In genomic region chr13:105130080-105130479, GRCm38 (mm10) we compare ENCODE assay signal across 41 mouse cellular contexts. TPM values are rescaled to one million over a fixed set of nuclear protein-coding genes. Genes with fewer than 3 reads are reported as not detected.
DNase-seq lines count a peak whose midpoint lies in the region; ATAC-seq and TF ChIP-seq lines count a peak whose summit lies in the region.
"Had no signal": no experiment of that assay in that cellular context is flagged by ENCODE, and none has a peak within 500 bp of the region (broad histone marks: within the 10 kb centered on the region; RNA-seq: fewer than 3 reads in every experiment).

No protein-coding gene starts in this region.

- ATAC-seq in G1E (ENCODE audit: extremely low read depth, insufficient number of reproducible peaks, low FRiP score, poor library complexity, severe bottlenecking) = peak; percentile 82
- peak; percentile 90 for ATAC-seq in liver, embryonic 13.5 days (ENCODE audit: low read depth)
- peak; percentile 83 for ATAC-seq in megakaryocyte progenitor cell, adult 5-6 weeks (replicated peaks; ENCODE audit: poor library complexity)
- no peak for ATAC-seq in frontal cortex, adult (ENCODE audit: low TSS enrichment)
- ATAC-seq in CD4-positive, CD25-positive, alpha-beta regulatory T cell, adult 4 months = no peak
- ATAC-seq: activated CD4-positive, CD25-positive, alpha-beta regulatory T cell, adult 4 months; forebrain, postnatal 0 days; midbrain, embryonic 15.5 days had no signal

- no peaks in the 10 kb centered on the region for H3K36me3 ChIP-seq in G1E (replicated peaks)
- no peaks in the 10 kb centered on the region for H3K36me3 ChIP-seq in liver, embryonic 13.5 days
- H3K36me3 ChIP-seq: embryonic facial prominence, embryonic 12.5 days; kidney, embryonic 15.5 days; limb, embryonic 13.5 days; midbrain, embryonic 10.5 days; midbrain, embryonic 15.5 days; stomach, embryonic 15.5 days had no signal

- DNase-seq in G1E (ENCODE audit: low spot score) = peak; percentile 24
- peak; percentile 44 for DNase-seq in c-Kit-positive CD71-positive TER-119-positive erythroid progenitor cells, embryonic 14.5 days (ENCODE audit: low spot score)
- DNase-seq in liver, embryonic 13.5 days = no peak
- no peak for DNase-seq in frontal cortex, postnatal 10 days (ENCODE audit: low spot score in 2 of 2)
- DNase-seq: adrenal gland, adult 2 months; adrenal gland, postnatal 36 days; cerebellum, adult 8-10 months; cerebellum, postnatal 25 days; embryo, embryonic 11 days; forebrain, postnatal 0 days; gastrocnemius, postnatal 14 days; heart, postnatal 4 days; kidney, adult 18-20 months; kidney, postnatal 25 days; lung, adult 2 months; lung, postnatal 10 days; right cerebral cortex, postnatal 25 days; thymus, postnatal 25 days had no signal

- 0 out of 2 replicates have a peak, but pooled peaks cover 2% of the 10 kb centered on the region for H3K27me3 ChIP-seq in G1E (ENCODE audit: insufficient read depth, low read length)
- no peaks in the 10 kb centered on the region for H3K27me3 ChIP-seq in liver, embryonic 13.5 days
- H3K27me3 ChIP-seq: embryonic facial prominence, embryonic 12.5 days; kidney, embryonic 15.5 days; limb, embryonic 13.5 days; midbrain, embryonic 15.5 days; stomach, embryonic 15.5 days had no signal

- peaks cover 46% of the 10 kb centered on the region for H3K4me1 ChIP-seq in G1E (ENCODE audit: insufficient read depth, low read depth, low read length)
- peaks cover 18% of the 10 kb centered on the region for H3K4me1 ChIP-seq in liver, embryonic 13.5 days (replicated peaks)
- H3K4me1 ChIP-seq: embryonic facial prominence, embryonic 12.5 days; kidney, embryonic 15.5 days; limb, embryonic 13.5 days; midbrain, embryonic 10.5 days; midbrain, embryonic 15.5 days; stomach, embryonic 15.5 days had no signal

- TF ChIP-seq CTCF in G1E (IDR thresholded peaks at IDR 0.05; ENCODE audit: low read depth, low read length) = no peak

- H3K9me3 ChIP-seq in G1E (replicated peaks) = no peaks in the 10 kb centered on the region
- H3K9me3 ChIP-seq in liver, embryonic 13.5 days (replicated peaks) = no peaks in the 10 kb centered on the region
- H3K9me3 ChIP-seq: embryonic facial prominence, embryonic 12.5 days; kidney, embryonic 15.5 days; limb, embryonic 13.5 days; midbrain, embryonic 10.5 days; midbrain, embryonic 15.5 days; stomach, embryonic 15.5 days had no signal

- no peak overlapping the region for H3K27ac ChIP-seq in liver, embryonic 13.5 days
- H3K27ac ChIP-seq: embryonic facial prominence, embryonic 12.5 days; hindbrain, embryonic 14.5 days; kidney, embryonic 15.5 days; limb, embryonic 13.5 days; macrophage; midbrain, embryonic 10.5 days; midbrain, embryonic 15.5 days; stomach, embryonic 15.5 days had no signal

- H3K9ac ChIP-seq in liver, embryonic 13.5 days = no peak overlapping the region
- H3K9ac ChIP-seq: embryonic facial prominence, embryonic 12.5 days; forebrain, postnatal 0 days; hindbrain, embryonic 14.5 days; kidney, embryonic 15.5 days; limb, embryonic 13.5 days; midbrain, embryonic 15.5 days; stomach, embryonic 15.5 days had no signal

- 27% methylated on average over 6 of the region's 6 CpGs for WGBS in liver, embryonic 13.5 days (ENCODE audit: insufficient replicate concordance)

- H3K4me3 ChIP-seq in G1E (ENCODE audit: low read depth, low read length) = no peak overlapping the region
- no peak overlapping the region for H3K4me3 ChIP-seq in liver, embryonic 13.5 days (replicated peaks)
- H3K4me3 ChIP-seq: embryonic facial prominence, embryonic 12.5 days; kidney, embryonic 15.5 days; limb, embryonic 13.5 days; midbrain, embryonic 10.5 days; midbrain, embryonic 15.5 days; stomach, embryonic 15.5 days had no signal

- 0 out of 2 replicates have a peak overlapping the region, but pooled peaks have one; percentile 10 for H3K4me2 ChIP-seq in liver, embryonic 13.5 days
- H3K4me2 ChIP-seq: embryonic facial prominence, embryonic 12.5 days; heart, embryonic 11.5 days; hindbrain, embryonic 14.5 days; kidney, embryonic 15.5 days; limb, embryonic 13.5 days; midbrain, embryonic 15.5 days; stomach, embryonic 15.5 days had no signal

RNA-seq across cellular contexts. Expression of gene 4933425L06Rik, which starts 48.2 kb away (rescaled TPM):
- total RNA-seq in G1E (2014; fragmentation: Nextera tagmentation) = 0.78 TPM in 1 of 2 replicates, not detected in the other
- total RNA-seq in G1E (2017) = 0.22 and 0.23 TPM in 2 replicates
- not detected in 2 replicates for polyA plus RNA-seq in G1E (2012)
- polyA plus RNA-seq in liver, embryonic 13.5 days (2015; fragmentation: Nextera tagmentation; extraction: Ambion mirVana) = not detected in 2 replicates
- total RNA-seq in megakaryocyte progenitor cell, adult 5-6 weeks (2015) = not detected in 2 replicates
- not detected in 2 replicates for total RNA-seq in megakaryocyte progenitor cell, adult 5-6 weeks (2017)
- polyA plus RNA-seq in CD4-positive, CD25-positive, alpha-beta regulatory T cell, adult 4 months (2017; shearing (Covaris generic)) = not detected
- total RNA-seq: adrenal gland, adult 2 months; adrenal gland, postnatal 36 days; forebrain, postnatal 0 days; gastrocnemius, postnatal 14 days; granulocyte monocyte progenitor cell, adult 5-6 weeks; heart, postnatal 4 days; layer of hippocampus, adult 18-20 months; layer of hippocampus, postnatal 14 days; left cerebral cortex, adult 8-10 months; left cerebral cortex, postnatal 36 days; neutrophil, adult 5-6 weeks had no signal
- polyA plus RNA-seq: activated CD4-positive, CD25-positive, alpha-beta regulatory T cell, adult 4 months; adrenal gland, adult 2 months; brain, embryonic 14.5 days; embryonic facial prominence, embryonic 12.5 days; forebrain, embryonic 11.5 days; forebrain, postnatal 0 days; heart, embryonic 11.5 days; heart, embryonic 16.5 days; hindbrain, embryonic 14.5 days; kidney, embryonic 15.5 days; limb, embryonic 13.5 days; lung, adult 2 months; macrophage; midbrain, embryonic 10.5 days; midbrain, embryonic 15.5 days; neural tube, embryonic 11.5 days; stomach, embryonic 15.5 days had no signal

Comparison
In these comparisons a context has a peak if more than half of its experiments do, and no peak if none do; other contexts are left out.
1. ATAC-seq: peak in G1E (single experiment), liver, embryonic 13.5 days (single experiment) and megakaryocyte progenitor cell, adult 5-6 weeks (single experiment); none in frontal cortex, adult (single experiment) and CD4-positive, CD25-positive, alpha-beta regulatory T cell, adult 4 months (single experiment).
2. DNase-seq: peak in G1E (single experiment) and c-Kit-positive CD71-positive TER-119-positive erythroid progenitor cells, embryonic 14.5 days (single experiment); none in liver, embryonic 13.5 days (single experiment) and frontal cortex, postnatal 10 days (0 of 2).